Mouse (Mus musculus): ENCODE results near the gene Ndufs4. TPM values are rescaled to one million over a fixed set of nuclear protein-coding genes. Genes with fewer than 3 reads are reported as not detected.
"Not testable (repeated sequence)": the region's sequence is repeated elsewhere in the genome, so short reads cannot be mapped to it uniquely, and the experiment has no call there.

The Ndufs4 gene
- total RNA-seq, 2 experiments from 2014 or later = 132 to 142 TPM

GRCm38 (mm10) chr13:114310591-114310990, 77.5 kb downstream of the Ndufs4 start:
- Histone ChIP-seq H3K27ac (no peak overlapping the region), H3K4me3 (no peak overlapping the region)
- no peak for TF ChIP-seq CTCF (conservative IDR thresholded peaks at IDR 0.05)
- no peak for DNase-seq (ENCODE audit: low spot score in 2 of 2)

DNA sequence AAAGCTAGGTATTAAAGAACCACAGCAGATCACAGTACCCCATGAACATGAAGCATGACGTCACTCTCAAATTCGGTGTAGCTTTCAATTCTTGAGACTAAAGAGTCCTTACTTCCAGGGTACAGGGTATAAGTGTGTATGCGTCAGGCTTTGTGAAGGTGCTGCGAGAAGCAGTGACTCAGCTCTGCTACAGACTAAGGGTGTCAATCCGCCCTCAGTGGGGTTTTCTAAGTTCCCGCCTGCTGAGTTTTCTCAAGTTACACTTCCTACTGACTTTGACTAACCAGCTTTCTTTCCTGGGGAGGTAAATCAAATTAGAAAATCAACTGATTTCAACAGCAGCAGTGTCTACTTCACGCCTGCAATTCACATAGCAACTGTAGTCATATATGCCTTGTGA, 83.4 kb downstream of the Ndufs4 start:
- DNase-seq (ENCODE audit: low spot score in 2 of 2) = no peak
- no peak overlapping the region for H3K27ac ChIP-seq
- TF ChIP-seq CTCF (conservative IDR thresholded peaks at IDR 0.05) = no peak

GRCm38 (mm10) chr13:114303466-114304175, 84.4 kb downstream of the Ndufs4 start:
- no peak overlapping the region for H3K4me3 ChIP-seq
- H3K27ac ChIP-seq = no peak overlapping the region
- no peak for DNase-seq (ENCODE audit: low spot score in 2 of 2)
- TF ChIP-seq CTCF (conservative IDR thresholded peaks at IDR 0.05) = no peak

More for the DNA sequence above, 83.4 kb downstream of the Ndufs4 start:
- no peak overlapping the region for H3K4me3 ChIP-seq

- H3K27ac ChIP-seq = no peak overlapping the region
- DNase-seq (ENCODE audit: low spot score in 2 of 2) = no peak
- TF ChIP-seq CTCF (conservative IDR thresholded peaks at IDR 0.05) = no peak
- H3K4me3 ChIP-seq = no peak overlapping the region
Measured at GRCm38 (mm10) chr13:114297761-114298160, 90.3 kb downstream of the Ndufs4 start.

- TF ChIP-seq CTCF (conservative IDR thresholded peaks at IDR 0.05) = no peak
- Histone ChIP-seq H3K27ac (no peak overlapping the region), H3K4me3 (no peak overlapping the region)
- no peak for DNase-seq (ENCODE audit: low spot score in 2 of 2)
Measured at GRCm38 (mm10) chr13:114296556-114296955, 91.5 kb downstream of the Ndufs4 start.

DNA sequence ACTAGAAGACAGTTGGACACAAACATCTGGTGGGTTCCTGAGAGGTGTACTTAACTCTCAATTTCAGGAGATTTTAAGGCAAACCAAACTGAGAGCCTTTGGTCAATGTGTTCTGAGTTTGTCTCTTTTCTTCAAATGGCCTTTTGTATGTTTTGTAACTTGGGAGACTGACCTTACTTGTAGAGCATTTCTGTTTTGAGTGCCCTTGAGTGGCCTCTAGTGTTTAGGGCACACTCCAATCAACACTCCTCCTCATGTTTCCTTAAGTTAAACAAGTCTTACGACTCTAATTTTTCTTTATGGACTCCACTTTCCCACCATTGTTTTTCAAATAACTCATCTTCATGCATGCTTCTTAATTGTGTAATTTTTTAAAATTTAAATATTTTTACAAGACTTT, 98.6 kb downstream of the Ndufs4 start:
- no peak overlapping the region for H3K27ac ChIP-seq
- no peak for DNase-seq (ENCODE audit: low spot score in 2 of 2)
- H3K4me3 ChIP-seq = no peak overlapping the region
- no peak for TF ChIP-seq CTCF (conservative IDR thresholded peaks at IDR 0.05)

DNA sequence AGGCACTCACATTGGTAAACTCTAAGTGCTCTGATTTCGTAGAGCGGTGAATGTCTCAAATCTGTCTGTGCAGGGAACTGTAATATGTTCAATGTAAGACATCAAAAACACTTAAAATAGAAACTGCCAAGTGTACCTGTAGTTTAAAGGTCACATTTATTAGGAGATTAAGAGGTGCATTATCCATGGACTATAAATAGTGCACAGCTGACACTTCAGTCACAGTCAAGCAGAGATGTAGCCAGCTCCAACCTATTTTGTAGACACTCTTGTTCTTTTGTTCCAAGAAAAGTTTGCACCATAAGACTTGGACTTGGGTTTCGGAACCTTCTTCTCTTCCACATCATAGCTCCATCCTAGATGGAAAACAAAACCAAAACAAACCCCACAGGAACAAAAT, 99.5 kb downstream of the Ndufs4 start:
- DNase-seq (ENCODE audit: low spot score in 2 of 2) = no peak
- Histone ChIP-seq H3K27ac (no peak overlapping the region), H3K4me3 (no peak overlapping the region)
- TF ChIP-seq CTCF (conservative IDR thresholded peaks at IDR 0.05) = no peak

DNA sequence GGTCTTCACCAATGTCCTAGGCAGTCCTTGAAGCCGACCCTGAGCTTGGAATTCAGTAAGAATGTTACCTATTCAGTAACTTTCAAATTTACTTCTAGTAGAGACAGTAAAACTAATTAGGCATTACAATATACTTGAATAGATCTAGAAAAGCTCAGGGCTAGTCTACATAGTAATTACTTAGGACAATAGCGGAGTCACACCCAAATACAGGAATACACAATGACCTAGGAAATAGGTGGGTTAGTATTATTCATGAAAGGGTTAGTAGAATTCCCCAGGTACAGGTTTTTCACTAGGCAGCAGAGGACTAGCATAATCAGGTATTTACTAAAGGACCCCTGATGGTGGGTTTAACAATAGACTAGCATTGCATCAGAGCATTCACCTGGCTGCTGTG, 109.4 kb downstream of the Ndufs4 start:
- DNase-seq (ENCODE audit: low spot score in 2 of 2); H3K27ac ChIP-seq; H3K4me3 ChIP-seq: not testable (repeated sequence)

DNA sequence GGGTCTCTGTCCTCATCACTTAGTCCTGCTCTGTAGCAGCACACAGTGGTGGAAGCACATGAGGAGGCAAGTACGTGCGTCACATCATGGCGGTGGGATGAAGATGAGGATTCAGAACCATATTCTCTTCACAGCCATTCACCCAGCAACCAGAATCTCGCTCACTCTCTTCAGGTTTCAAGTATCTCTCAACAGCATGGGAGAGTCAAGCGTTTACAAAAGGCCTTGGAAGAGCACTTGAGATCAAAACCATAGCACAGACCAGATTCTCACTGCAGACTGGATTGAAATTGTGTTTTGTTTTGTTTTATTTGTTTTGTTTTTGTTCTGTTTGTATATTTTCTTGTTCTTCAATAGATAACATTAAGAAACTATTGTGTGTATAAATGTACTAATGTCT, 110.8 kb downstream of the Ndufs4 start:
- no peak for TF ChIP-seq CTCF (conservative IDR thresholded peaks at IDR 0.05)
- H3K4me3 ChIP-seq = no peak overlapping the region
- H3K27ac ChIP-seq = no peak overlapping the region
- no peak for DNase-seq (ENCODE audit: low spot score in 2 of 2)

GRCm38 (mm10) chr13:114271410-114272105, 116.5 kb downstream of the Ndufs4 start:
- no peak for DNase-seq (ENCODE audit: low spot score in 2 of 2)
- Histone ChIP-seq H3K27ac (no peak overlapping the region), H3K4me3 (no peak overlapping the region)
- no peak for TF ChIP-seq CTCF (conservative IDR thresholded peaks at IDR 0.05)

DNA sequence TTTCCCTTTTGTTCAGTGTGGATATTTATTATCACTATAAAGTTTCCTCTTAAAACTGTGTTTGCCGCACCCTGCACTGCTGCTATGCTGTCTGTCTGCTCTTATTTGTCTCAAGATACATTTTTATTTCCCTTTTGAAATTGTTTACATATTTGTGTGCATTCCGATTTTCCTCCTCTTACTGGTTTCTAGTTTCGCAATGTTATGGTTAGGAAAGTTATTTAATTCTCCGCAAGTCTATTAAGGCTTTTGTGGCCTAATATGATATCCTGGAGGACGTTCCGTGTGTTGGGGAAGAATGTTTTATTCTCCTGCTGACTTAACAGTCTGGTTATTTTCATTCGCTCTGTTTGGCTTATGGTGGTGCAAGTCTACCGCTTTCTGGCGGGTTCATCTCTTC, 120.3 kb downstream of the Ndufs4 start:
- DNase-seq (ENCODE audit: low spot score in 2 of 2) = no peak
- no peak overlapping the region for H3K4me3 ChIP-seq
- no peak for TF ChIP-seq CTCF (conservative IDR thresholded peaks at IDR 0.05)
- no peak overlapping the region for H3K27ac ChIP-seq

- Histone ChIP-seq H3K27ac (no peak overlapping the region), H3K4me3 (no peak overlapping the region)
- TF ChIP-seq CTCF (conservative IDR thresholded peaks at IDR 0.05) = no peak
- DNase-seq (ENCODE audit: low spot score in 2 of 2) = no peak
Measured at GRCm38 (mm10) chr13:114260486-114261205, 127.4 kb downstream of the Ndufs4 start.

DNA sequence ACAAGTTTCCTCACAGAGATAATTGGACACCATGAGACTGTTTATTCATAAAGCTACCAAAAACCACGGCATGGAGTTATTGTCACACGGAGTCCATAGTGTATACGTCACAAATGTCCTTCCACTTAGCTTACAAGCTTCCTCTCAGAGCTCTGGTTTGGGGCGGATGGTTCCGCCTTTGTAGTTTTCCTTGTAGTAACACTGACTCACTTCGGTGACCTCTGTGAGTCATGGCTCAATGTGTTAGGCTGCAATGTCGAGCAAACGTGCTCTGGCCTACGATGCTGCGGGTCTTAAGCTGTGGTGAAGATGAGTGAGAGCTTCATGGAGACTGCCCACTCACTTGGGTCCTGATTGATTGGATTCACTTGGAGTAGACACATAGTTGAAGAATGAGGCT, 133.4 kb downstream of the Ndufs4 start:
- no peak for DNase-seq (ENCODE audit: low spot score in 2 of 2)
- no peak for TF ChIP-seq CTCF (conservative IDR thresholded peaks at IDR 0.05)
- no peak overlapping the region for H3K27ac ChIP-seq
- H3K4me3 ChIP-seq = no peak overlapping the region

Other genes starting within 250 kb of the Ndufs4 start
- 1 to 10 TPM; 5.3 to 6.3 TPM for gene Fst, start 70.7 kb upstream of the Ndufs4 start, total RNA-seq (2021)

Measured in layer of hippocampus, adult 2 months (tissue).